Mouse (Mus musculus): ENCODE data around the gene Gpi1.
A peak's percentile ranks its signal among the peaks of the same experiment; 100 is the strongest.

The Gpi1 gene

DNA sequence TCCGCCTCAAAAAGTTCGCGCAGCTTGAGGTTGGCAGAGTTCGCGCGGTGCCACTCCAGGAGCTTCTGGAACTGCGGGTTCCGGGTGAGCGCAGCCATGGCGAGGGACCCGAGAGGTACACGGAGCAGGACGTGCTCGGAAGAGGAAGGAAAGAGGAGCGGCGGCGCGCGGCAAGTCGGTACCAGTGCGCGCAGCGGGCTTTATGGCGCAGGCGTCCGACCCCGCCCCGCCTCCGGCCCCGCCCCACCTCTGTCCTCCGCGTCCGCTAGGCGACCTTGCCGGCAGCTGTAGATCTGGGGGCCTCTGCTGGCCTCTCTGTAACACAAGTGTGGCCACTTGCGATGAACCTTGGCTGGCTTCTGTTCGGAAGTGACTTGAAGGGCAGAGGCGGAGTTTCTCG is at the start of gene Gpi1:
Gpi1 (minus strand) TSS at position 221 of the 400 bp plus-strand sequence.
- peak; percentile 74 for DNase-seq

- DNase-seq: no peak
These were observed 47.5 kb upstream of the Gpi1 start for GRCm38 (mm10) chr7:34277656-34278055.

- no peak for DNase-seq
These were observed 45.9 kb upstream of the Gpi1 start for GRCm38 (mm10) chr7:34276066-34276465.

DNA sequence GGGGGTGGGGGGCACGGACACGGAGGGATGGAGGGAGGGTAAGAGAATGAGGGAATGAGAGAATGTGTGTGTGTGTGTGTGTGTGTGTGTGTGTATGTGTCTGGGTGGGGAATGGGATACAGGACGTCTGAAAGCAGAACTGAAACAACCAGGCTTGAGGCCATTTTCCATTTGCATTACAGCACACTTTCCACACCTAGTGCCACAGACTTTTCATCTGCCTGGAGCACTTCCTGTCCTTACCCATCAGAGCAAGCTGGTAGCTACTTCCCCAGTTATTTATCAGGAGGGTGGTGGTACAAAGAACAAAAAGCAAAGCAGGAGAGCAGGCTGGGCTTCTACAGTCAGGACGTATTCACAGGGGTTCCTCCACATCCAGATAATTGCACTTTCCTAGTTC is 42.3 kb upstream of the Gpi1 start:
- DNase-seq: no peak

DNA sequence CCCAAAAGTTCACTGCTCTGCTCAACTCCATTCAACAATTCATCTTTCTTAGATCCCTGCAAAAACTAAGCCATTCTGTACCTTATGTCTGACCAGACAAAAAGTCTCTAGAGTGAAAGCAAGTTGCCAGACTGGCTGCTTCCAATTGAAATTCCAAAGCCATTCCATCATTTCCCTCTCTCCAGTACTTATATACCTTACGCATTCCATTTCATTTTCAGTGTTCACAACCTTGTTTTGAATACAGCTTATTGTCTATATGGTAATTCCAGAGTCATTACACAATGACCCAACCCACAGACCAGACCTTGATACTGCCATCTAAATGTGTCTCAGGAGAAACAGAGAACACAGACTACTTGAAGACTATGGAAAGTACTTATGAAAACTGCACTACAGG is 38.3 kb upstream of the Gpi1 start:
- no peak for DNase-seq

DNA sequence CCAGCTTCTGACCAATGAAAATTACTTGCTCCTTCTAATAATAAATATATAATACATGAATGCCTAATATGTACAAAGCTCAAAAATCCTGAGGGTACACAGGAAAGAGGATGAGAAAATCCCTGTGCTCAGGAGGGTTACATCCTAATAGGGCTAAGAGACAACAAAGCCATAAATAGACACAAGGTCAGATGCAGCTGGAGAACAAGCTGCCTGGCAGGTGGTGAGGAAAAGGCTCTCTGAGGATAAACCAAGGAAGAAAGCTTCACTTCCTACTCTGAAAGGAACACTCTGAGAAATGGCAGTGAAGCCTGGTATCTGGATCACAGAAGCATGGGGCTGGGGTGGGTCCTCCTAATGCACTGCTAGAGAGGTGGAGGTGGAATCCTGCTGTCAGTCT is 36.3 kb upstream of the Gpi1 start:
- DNase-seq: no peak

GRCm38 (mm10) chr7:34265876-34266346 is 35.8 kb upstream of the Gpi1 start:
- peak; percentile 18 to 49 for DNase-seq

- no peak for DNase-seq
These were observed 33.3 kb upstream of the Gpi1 start for GRCm38 (mm10) chr7:34263437-34263836.

DNA sequence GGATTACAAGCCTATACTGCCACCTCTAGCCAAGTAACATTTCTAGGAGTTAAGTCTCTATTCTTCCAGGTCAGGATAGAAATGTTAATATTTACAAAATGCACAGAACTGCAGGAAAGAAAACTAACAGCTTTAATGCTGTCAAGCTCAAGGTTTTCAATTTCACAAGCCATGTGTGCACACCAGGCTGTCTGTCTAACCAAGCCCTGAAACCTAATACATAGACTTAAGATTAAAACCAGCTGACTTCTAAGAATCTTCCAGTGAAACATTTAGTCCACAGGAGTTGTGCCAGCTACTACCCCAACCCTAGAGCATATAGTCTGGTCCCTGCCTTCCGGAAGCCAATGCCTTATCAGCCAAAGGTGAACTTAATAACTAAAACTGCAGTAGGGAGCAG is 28.3 kb upstream of the Gpi1 start:
- DNase-seq: no peak

DNA sequence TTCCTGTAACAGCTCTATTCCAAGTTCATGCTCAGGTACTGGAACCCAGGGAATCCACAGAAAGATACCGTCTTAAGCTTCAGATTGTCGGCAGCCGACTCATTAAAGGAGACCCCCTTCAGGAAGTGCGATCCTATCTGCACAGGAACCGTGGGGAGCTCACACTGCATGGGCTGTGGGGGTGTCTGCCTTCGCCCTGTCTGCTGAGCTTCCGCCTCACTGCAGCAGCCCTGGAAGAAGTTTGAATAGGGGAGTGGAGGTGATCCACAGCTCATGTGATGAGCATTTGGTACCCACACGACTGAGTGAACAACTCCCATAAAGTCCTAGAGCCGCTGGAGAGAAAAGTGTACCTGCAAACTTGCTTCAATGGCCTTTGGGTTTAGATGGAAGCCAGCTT is 27.1 kb upstream of the Gpi1 start:
- no peak for DNase-seq

- no peak for DNase-seq
These were observed 25.8 kb upstream of the Gpi1 start for GRCm38 (mm10) chr7:34255916-34256315.

DNA sequence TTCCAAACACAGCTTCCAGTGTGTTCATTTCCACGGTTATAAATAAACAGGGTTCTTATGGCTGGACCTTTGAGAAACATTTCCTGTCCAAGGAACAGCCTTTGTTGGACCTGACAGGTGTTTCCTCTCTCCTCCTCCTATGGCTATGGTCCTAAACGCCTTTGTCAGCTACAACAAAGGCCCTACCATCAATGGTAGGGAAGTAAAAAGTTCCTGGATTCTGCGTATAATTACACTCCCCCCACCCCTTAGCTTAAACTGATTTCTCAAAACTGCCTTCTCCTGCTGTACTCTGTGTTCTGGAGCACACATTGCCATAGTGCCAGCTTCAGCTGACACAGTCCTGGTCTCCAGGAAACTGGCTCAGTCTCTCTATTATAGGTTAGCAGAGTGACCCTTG is 25.0 kb upstream of the Gpi1 start:
- DNase-seq: no peak

GRCm38 (mm10) chr7:34252030-34252429 is 21.9 kb upstream of the Gpi1 start:
- no peak for DNase-seq

DNA sequence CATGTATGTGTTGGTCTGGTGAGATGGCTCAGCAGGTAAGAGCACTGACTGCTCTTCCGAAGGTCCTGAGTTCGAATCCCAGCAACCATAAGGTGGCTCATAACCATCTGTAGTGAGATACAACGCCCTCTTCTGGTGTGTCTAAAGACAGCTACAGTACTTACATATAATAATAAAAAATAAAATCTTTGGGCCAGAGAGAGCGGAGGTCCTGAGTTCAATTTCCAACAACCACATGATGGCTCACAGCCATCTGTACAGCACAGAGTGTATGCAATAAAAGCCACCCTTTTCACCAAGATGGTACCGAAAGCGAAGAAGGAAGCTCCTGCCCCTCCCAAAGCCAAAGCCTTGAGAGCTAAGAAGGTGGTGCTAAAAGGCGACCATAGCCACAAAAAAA is 20.6 kb upstream of the Gpi1 start, which contains the start of gene Gm6096:
Gm6096 (plus strand) TSS at position 301 of the 400 bp plus-strand sequence.
- no peak for DNase-seq

DNA sequence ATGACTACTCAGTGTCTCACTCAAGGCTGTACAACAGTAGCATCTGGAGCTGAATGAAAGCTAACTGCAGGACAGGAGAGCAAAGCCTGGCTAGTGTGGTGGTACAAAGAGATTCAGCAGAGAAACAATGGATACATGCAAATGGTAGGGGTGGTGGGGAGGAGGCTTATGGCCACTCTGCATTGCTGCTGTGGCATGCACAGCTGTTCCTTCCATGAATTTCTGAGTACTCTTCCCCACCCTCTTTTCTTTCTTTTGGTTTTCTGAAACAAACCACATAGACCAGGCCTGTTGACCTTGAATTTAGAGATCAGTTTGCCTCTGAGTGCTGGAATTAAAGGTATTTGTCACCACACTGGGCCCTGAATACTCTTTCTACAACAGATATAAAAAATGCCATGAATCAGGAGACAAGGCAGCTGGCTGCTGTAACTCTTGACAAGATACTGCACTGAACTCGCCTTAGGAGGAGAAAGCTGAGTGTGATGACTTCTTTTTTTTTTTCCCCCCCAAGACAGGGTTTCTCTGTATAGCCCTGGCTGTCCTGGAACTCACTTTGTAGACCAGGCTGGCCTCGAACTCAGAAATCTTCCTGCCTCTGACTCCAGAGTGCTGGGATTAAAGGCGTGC is 16.8 kb upstream of the Gpi1 start:
- no peak for DNase-seq

DNA sequence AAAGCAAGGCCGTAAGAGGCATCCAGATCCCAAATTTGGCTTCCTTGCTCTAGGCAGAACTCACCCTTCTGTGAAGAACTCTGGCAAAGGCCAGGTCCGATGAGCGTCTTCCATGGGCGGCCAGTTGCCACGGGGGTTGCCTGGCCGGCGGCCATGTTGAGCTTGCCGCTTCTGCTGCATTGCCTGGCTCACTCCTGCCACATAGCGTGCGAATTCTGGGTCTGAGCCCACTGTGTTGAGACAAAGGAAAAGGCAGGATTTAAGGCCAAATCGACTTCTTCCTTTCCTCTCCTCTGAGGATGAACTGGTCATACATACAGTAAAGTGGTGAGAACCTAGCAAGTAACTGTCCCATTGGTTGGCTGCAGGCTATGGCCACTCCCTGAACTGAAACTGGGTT is 12.0 kb upstream of the Gpi1 start:
- no peak for DNase-seq

DNA sequence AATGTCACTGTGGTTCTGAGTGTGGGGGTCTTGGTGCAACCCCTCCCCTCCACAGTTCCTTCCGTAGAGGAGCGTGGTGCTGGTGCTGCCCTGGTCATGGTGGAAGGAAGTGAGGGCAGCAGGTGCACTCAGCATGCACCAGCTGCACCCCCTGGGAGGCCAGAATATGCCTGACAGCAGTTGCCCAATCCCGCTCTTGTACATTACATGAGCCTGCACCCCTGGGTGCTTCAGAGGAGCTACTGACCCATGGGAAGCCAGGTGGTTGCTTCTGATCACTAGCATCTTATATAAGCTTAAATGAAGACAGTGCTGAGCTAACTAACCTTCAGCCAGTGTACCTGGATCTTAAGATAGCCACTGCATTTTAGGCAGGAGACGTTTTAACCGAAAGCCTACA is 8.0 kb upstream of the Gpi1 start:
- no peak for DNase-seq

DNA sequence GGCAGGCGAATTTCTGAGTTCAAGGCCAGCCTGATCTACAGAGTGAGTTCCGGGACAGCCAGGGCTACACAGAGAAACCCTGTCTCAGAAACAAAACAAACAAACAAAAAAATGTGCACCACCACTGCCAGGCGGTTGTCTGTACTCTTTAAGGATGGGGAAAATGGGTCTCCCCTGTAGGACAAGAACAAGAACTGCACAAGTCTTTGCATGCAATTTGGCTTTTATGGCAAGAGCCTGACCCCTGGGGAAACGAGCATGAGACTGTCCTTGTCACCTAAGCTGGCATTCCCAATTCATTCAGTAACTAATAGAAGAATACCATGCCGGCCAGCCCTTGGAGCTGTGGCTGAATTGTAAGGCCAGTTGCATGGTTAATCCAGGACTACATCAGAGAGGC is 5.5 kb upstream of the Gpi1 start:
- DNase-seq: no peak

DNA sequence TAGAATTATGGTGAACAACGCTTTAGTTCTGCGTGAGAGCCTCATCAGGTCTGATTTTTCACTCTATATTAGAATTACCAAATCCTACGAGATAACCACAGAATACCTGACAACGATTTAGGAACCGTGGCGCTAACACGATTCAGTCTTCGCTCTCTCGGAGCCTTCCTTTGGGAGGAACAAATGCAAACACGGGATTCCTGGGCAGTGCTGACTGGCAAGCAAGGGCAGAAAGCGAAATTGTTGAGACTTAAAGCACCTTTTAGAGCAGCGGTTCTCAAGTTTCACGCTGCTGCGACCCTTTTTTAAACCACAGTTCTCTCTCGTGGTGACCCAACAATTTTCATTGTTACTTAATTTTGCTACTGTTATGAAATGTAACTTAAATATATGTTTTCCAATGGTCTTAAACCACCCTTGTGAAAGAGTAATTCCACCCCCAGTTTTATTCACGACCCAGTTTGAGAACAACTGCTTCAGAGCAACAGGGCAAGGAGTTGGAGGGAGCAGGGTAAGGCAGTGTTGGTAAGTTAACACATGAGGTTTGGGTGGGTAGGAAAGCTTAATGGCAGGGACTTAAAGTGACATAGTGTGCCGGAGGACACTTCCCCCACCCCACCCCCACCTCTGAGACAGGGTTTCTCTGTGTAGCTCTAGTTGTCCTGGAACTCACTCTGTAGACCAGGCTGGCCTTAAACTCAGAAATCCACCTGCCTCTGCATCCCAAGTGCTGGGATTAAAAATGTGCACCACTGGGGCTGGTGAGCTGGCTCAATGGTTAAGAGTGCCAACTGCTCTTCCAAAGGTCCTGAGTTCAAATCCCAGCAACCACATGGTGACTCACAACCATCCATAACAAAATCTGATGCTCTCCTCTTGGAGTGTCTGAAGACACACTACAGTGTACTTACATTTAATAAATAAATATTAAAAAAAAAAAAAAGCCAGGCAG is 4.8 kb upstream of the Gpi1 start:
- no peak for DNase-seq

- DNase-seq: peak; percentile 98
These were observed 3.9 kb upstream of the Gpi1 start for GRCm38 (mm10) chr7:34233909-34234609.

- no peak for DNase-seq
These were observed 2.9 kb upstream of the Gpi1 start for GRCm38 (mm10) chr7:34232785-34233725.

- no peak for DNase-seq
These were observed 435 bp downstream of the Gpi1 start for GRCm38 (mm10) chr7:34229691-34230111.
